Mouse (Mus musculus): ENCODE data around the gene Ntsr1.
A peak's percentile ranks its signal among the peaks of the same experiment; 100 is the strongest.

Gene Ntsr1

GRCm38 (mm10) chr2:180508455-180509115, 8.8 kb downstream of the Ntsr1 start:
- DNase-seq = no peak

GRCm38 (mm10) chr2:180510867-180511266, 11.1 kb downstream of the Ntsr1 start:
- DNase-seq = no peak

GRCm38 (mm10) chr2:180511875-180512661, 12.3 kb downstream of the Ntsr1 start:
- DNase-seq = peak in 1 of 2 experiments; percentile 31

GRCm38 (mm10) chr2:180513019-180513418, 13.2 kb downstream of the Ntsr1 start:
- peak; percentile 57 to 61 for DNase-seq

GRCm38 (mm10) chr2:180513835-180514234, 14.1 kb downstream of the Ntsr1 start:
- no peak for DNase-seq

- DNase-seq = no peak
Observed at GRCm38 (mm10) chr2:180521437-180522221, 21.9 kb downstream of the Ntsr1 start.

GRCm38 (mm10) chr2:180522825-180523224, 23.0 kb downstream of the Ntsr1 start:
- no peak for DNase-seq

- peak in 1 of 2 experiments; percentile 32 for DNase-seq
Observed at GRCm38 (mm10) chr2:180527447-180527846, 27.7 kb downstream of the Ntsr1 start.

- DNase-seq = peak; percentile 38 to 41
Observed at GRCm38 (mm10) chr2:180527883-180528282, 28.1 kb downstream of the Ntsr1 start.

GRCm38 (mm10) chr2:180530130-180530529, 30.4 kb downstream of the Ntsr1 start:
- peak; percentile 86 to 89 for DNase-seq

- peak in 1 of 2 experiments; percentile 34 for DNase-seq
Observed at GRCm38 (mm10) chr2:180530584-180530983, 30.8 kb downstream of the Ntsr1 start.

GRCm38 (mm10) chr2:180531671-180532385, 32.1 kb downstream of the Ntsr1 start:
- peak; percentile 73 to 77 for DNase-seq

- DNase-seq = peak; percentile 64 to 68
Observed at GRCm38 (mm10) chr2:180532386-180532995, 32.7 kb downstream of the Ntsr1 start.

GRCm38 (mm10) chr2:180533237-180533636, 33.5 kb downstream of the Ntsr1 start:
- DNase-seq = peak; percentile 40 to 42

GRCm38 (mm10) chr2:180543675-180544074, 43.9 kb downstream of the Ntsr1 start:
- DNase-seq = peak; percentile 47 to 69

GRCm38 (mm10) chr2:180545046-180545445, 45.3 kb downstream of the Ntsr1 start:
- no peak for DNase-seq

- peak; percentile 52 to 70 for DNase-seq
Observed at GRCm38 (mm10) chr2:180547384-180548106, 47.8 kb downstream of the Ntsr1 start.

GRCm38 (mm10) chr2:180552340-180552739, 52.6 kb downstream of the Ntsr1 start:
- no peak for DNase-seq

- DNase-seq = peak; percentile 46 to 50
Observed at GRCm38 (mm10) chr2:180555219-180555618, 55.4 kb downstream of the Ntsr1 start.

- DNase-seq = no peak
Observed at GRCm38 (mm10) chr2:180556470-180556869, 56.7 kb downstream of the Ntsr1 start.

- peak; percentile 32 to 50 for DNase-seq
Observed at GRCm38 (mm10) chr2:180560245-180560644, 60.5 kb downstream of the Ntsr1 start.
